Mouse (Mus musculus) MEL (cell line): Measurements from ENCODE around the gene Rangap1. TPM values are rescaled to one million over a fixed set of nuclear protein-coding genes. Genes with fewer than 3 reads are reported as not detected.

ENCODE experiments used
- polyA plus RNA-seq, 2 experiments: library from polyadenylated mRNA; stranded (reverse) in 1 of 2; unstranded in 1 of 2; fragments of >175 nt in 1 of 2; fragments of >200 nt in 1 of 2; gene quantifications; 2 replicates each; pipeline versions ENCODE4 v1.2.1 to v1.2.4; 2012; ENCODE audit warnings: low replicate concordance in 2 of 2, low read depth in 1 of 2; ENCODE audit not compliant: insufficient read length in 2 of 2, insufficient read depth in 1 of 2, missing spikeins in 1 of 2
- total RNA-seq: library from RNA; depleted of rRNA; stranded (reverse); fragments of 300-350 nt; gene quantifications from 2 replicates; pipeline ENCODE4 v1.2.3, GENCODE M21; 2012; rRNA removed

The Rangap1 gene
- total and polyA plus RNA-seq, 3 experiments: 191 to 281 TPM; not detected in 1

Other genes starting within 250 kb of the Rangap1 start
- 11.6 and 13.4 TPM in 2 replicates for gene Ep300, start 160.2 kb downstream of the Rangap1 start, total RNA-seq
- 10 to 100 TPM; 32.3 to 45.2 TPM for gene Ep300, start 160.2 kb downstream of the Rangap1 start, polyA plus RNA-seq
- gene L3mbtl2, start 81.6 kb downstream of the Rangap1 start, total RNA-seq: 47.4 and 56.7 TPM in 2 replicates
- 10 to 100 TPM in 1 of 2 experiments, not detected in 1; 58.1 TPM for gene L3mbtl2, start 81.6 kb downstream of the Rangap1 start, polyA plus RNA-seq
- 0.10 and 0.42 TPM in 2 replicates for gene Chadl, start 48.2 kb downstream of the Rangap1 start, total RNA-seq
- under 1 TPM in 1 of 2 experiments, not detected in 1; 0.72 TPM for gene Chadl, start 48.2 kb downstream of the Rangap1 start, polyA plus RNA-seq
- gene Zc3h7b, start 473 bp downstream of the Rangap1 start, total RNA-seq: 16.9 and 18.2 TPM in 2 replicates
- 100 to 1,000 TPM in 1 of 2 experiments, 10 to 100 TPM in 1; 41.5 to 108 TPM for gene Zc3h7b, start 473 bp downstream of the Rangap1 start, polyA plus RNA-seq
- gene Tef, start 56.9 kb upstream of the Rangap1 start, total RNA-seq: 11.6 and 12.3 TPM in 2 replicates
- gene Tef, start 56.9 kb upstream of the Rangap1 start, polyA plus RNA-seq: 10 to 100 TPM in 1 of 2 experiments, not detected in 1; 21.7 TPM
- gene Tob2, start 113.3 kb upstream of the Rangap1 start, total RNA-seq: 21.6 and 23.5 TPM in 2 replicates
- 10 to 100 TPM in 1 of 2 experiments, not detected in 1; 20.7 TPM for gene Tob2, start 113.3 kb upstream of the Rangap1 start, polyA plus RNA-seq
- gene Phf5a, start 126.4 kb upstream of the Rangap1 start, total RNA-seq: 112 and 128 TPM in 2 replicates
- 100 to 1,000 TPM in 1 of 2 experiments, not detected in 1; 164 TPM for gene Phf5a, start 126.4 kb upstream of the Rangap1 start, polyA plus RNA-seq
- gene Aco2, start 126.8 kb upstream of the Rangap1 start, total RNA-seq: 241 and 248 TPM in 2 replicates
- 1,000 to 10,000 TPM in 1 of 2 experiments, 100 to 1,000 TPM in 1; 447 to 1,242 TPM for gene Aco2, start 126.8 kb upstream of the Rangap1 start, polyA plus RNA-seq
- gene Polr3h, start 180.7 kb upstream of the Rangap1 start, total RNA-seq: 87.9 and 109 TPM in 2 replicates
- 100 to 1,000 TPM in 1 of 2 experiments, not detected in 1; 304 TPM for gene Polr3h, start 180.7 kb upstream of the Rangap1 start, polyA plus RNA-seq
- gene Csdc2, start 191.2 kb upstream of the Rangap1 start, total RNA-seq: not detected in 2 replicates
- gene Csdc2, start 191.2 kb upstream of the Rangap1 start, polyA plus RNA-seq: not detected
- gene Pmm1, start 215.4 kb upstream of the Rangap1 start, total RNA-seq: 72.7 and 77.5 TPM in 2 replicates
- gene Pmm1, start 215.4 kb upstream of the Rangap1 start, polyA plus RNA-seq: 100 to 1,000 TPM in 1 of 2 experiments, not detected in 1; 111 TPM
- not detected in 2 replicates for gene 1700029P11Rik, start 235.0 kb upstream of the Rangap1 start, total RNA-seq
- under 1 TPM in 1 of 2 experiments, not detected in 1; 0.07 TPM for gene 1700029P11Rik, start 235.0 kb upstream of the Rangap1 start, polyA plus RNA-seq
- gene Xrcc6, start 242.3 kb upstream of the Rangap1 start, total RNA-seq: 90.3 and 108 TPM in 2 replicates
- 100 to 1,000 TPM in 1 of 2 experiments, not detected in 1; 108 TPM for gene Xrcc6, start 242.3 kb upstream of the Rangap1 start, polyA plus RNA-seq